ENCODE assay signal across 29 mouse cellular contexts in genomic region chr16:26316281-26316680, GRCm38 (mm10). TPM values are rescaled to one million over a fixed set of nuclear protein-coding genes. Genes with fewer than 3 reads are reported as not detected.
A peak's percentile ranks its signal among the peaks of the same experiment; 100 is the strongest.
DNase-seq lines count a peak whose midpoint lies in the region; ATAC-seq and TF ChIP-seq lines count a peak whose summit lies in the region.
"Had no signal": no experiment of that assay in that cellular context is flagged by ENCODE, and none has a peak within 500 bp of the region (broad histone marks: within the 10 kb centered on the region; RNA-seq: fewer than 3 reads in every experiment).

No protein-coding gene starts in this region.

- 41% methylated on average over 7 of the region's 7 CpGs for WGBS in heart, embryonic 12.5 days
- WGBS in lung, embryonic 14.5 days, result 53% methylated on average over 7 of the region's 7 CpGs
- 32% methylated on average over 7 of the region's 7 CpGs for WGBS in lung, adult 2 months
- 75% methylated on average over 7 of the region's 7 CpGs for WGBS in liver, embryonic 12.5 days (ENCODE audit: insufficient replicate concordance)

- no peaks in the 10 kb centered on the region for H3K79me2 ChIP-seq in C2C12 (ENCODE audit: control insufficient read depth, insufficient read depth)

- H3K4me1 ChIP-seq in heart, embryonic 12.5 days (replicated peaks), result peaks cover 4% of the 10 kb centered on the region; the same call in 1 of the 2 replicates
- no peaks in the 10 kb centered on the region for H3K4me1 ChIP-seq in lung, embryonic 14.5 days (ENCODE audit: insufficient read depth)
- peaks cover 2% of the 10 kb centered on the region for H3K4me1 ChIP-seq in lung, adult 2 months (ENCODE audit: control insufficient read depth, insufficient read depth, low read length)
- no peaks in the 10 kb centered on the region for H3K4me1 ChIP-seq in liver, embryonic 12.5 days
- H3K4me1 ChIP-seq: embryonic facial prominence, embryonic 12.5 days; forebrain, embryonic 12.5 days; hindbrain, embryonic 10.5 days; intestine, embryonic 15.5 days; lung, embryonic 15.5 days; megakaryocyte, embryonic 14.5 days; neural tube, embryonic 13.5 days had no signal

- no peak overlapping the region for H3K9ac ChIP-seq in heart, embryonic 12.5 days
- no peak overlapping the region for H3K9ac ChIP-seq in lung, embryonic 14.5 days
- H3K9ac ChIP-seq in liver, embryonic 12.5 days, result no peak overlapping the region
- H3K9ac ChIP-seq: embryonic facial prominence, embryonic 12.5 days; forebrain, embryonic 12.5 days; intestine, embryonic 15.5 days; lung, embryonic 15.5 days; neural tube, embryonic 13.5 days had no signal

- no peak for TF ChIP-seq POLR2A in lung, adult 2 months (IDR thresholded peaks at IDR 0.05; ENCODE audit: borderline replicate concordance, extremely low read depth, low read depth, low read length)

- H3K4me2 ChIP-seq in heart, embryonic 12.5 days, result no peak overlapping the region
- no peak overlapping the region for H3K4me2 ChIP-seq in lung, embryonic 14.5 days
- no peak overlapping the region for H3K4me2 ChIP-seq in liver, embryonic 12.5 days
- H3K4me2 ChIP-seq: embryonic facial prominence, embryonic 12.5 days; forebrain, embryonic 12.5 days; heart, embryonic 11.5 days; intestine, embryonic 15.5 days; liver, embryonic 11.5 days; lung, embryonic 15.5 days; neural tube, embryonic 13.5 days had no signal

- H3K9me3 ChIP-seq in heart, embryonic 12.5 days (replicated peaks), result no peaks in the 10 kb centered on the region
- no peaks in the 10 kb centered on the region for H3K9me3 ChIP-seq in lung, embryonic 14.5 days (ENCODE audit: low read depth, low read length)
- H3K9me3 ChIP-seq in liver, embryonic 12.5 days (replicated peaks), result no peaks in the 10 kb centered on the region
- H3K9me3 ChIP-seq: embryonic facial prominence, embryonic 12.5 days; forebrain, embryonic 12.5 days; hindbrain, embryonic 10.5 days; intestine, embryonic 15.5 days; lung, embryonic 15.5 days; neural tube, embryonic 13.5 days had no signal

- peak; percentile 36; the same call in 1 of the 2 replicates for ATAC-seq in heart, embryonic 12.5 days (ENCODE audit: insufficient number of reproducible peaks, low FRiP score)
- no peak for ATAC-seq in lung, embryonic 14.5 days (ENCODE audit: insufficient read depth)
- no peak for ATAC-seq in liver, embryonic 12.5 days
- ATAC-seq: hindbrain, embryonic 16.5 days; intestine, embryonic 15.5 days; midbrain, embryonic 16.5 days had no signal

- no peak overlapping the region for H3ac ChIP-seq in C2C12 (ENCODE audit: control insufficient read depth, insufficient read length, low read depth)

- H3K79me3 ChIP-seq in C2C12 (ENCODE audit: low read depth), result no peaks in the 10 kb centered on the region

- intact Hi-C loops in heart, postnatal 25 days (cut with DNase I), result no loop called here

- H3K36me3 ChIP-seq in heart, embryonic 12.5 days, result no peaks in the 10 kb centered on the region
- H3K36me3 ChIP-seq in lung, embryonic 14.5 days (ENCODE audit: insufficient read depth), result no peaks in the 10 kb centered on the region
- no peaks in the 10 kb centered on the region for H3K36me3 ChIP-seq in C2C12 (ENCODE audit: control insufficient read depth, insufficient read depth)
- no peaks in the 10 kb centered on the region for H3K36me3 ChIP-seq in liver, embryonic 12.5 days
- H3K36me3 ChIP-seq: embryonic facial prominence, embryonic 12.5 days; forebrain, embryonic 12.5 days; hindbrain, embryonic 10.5 days; intestine, embryonic 15.5 days; lung, embryonic 15.5 days; neural tube, embryonic 13.5 days had no signal

- H3K27ac ChIP-seq in heart, embryonic 12.5 days (ENCODE audit: poor library complexity, severe bottlenecking), result no peak overlapping the region
- no peak overlapping the region for H3K27ac ChIP-seq in lung, embryonic 14.5 days (ENCODE audit: low read depth)
- no peak overlapping the region for H3K27ac ChIP-seq in liver, embryonic 12.5 days
- H3K27ac ChIP-seq: embryonic facial prominence, embryonic 12.5 days; forebrain, embryonic 12.5 days; hindbrain, embryonic 10.5 days; intestine, embryonic 15.5 days; lung, embryonic 15.5 days; neural tube, embryonic 13.5 days had no signal

- no peak overlapping the region for H3K4me3 ChIP-seq in heart, embryonic 12.5 days
- H3K4me3 ChIP-seq in lung, embryonic 14.5 days (ENCODE audit: low read depth, low read length), result no peak overlapping the region
- H3K4me3 ChIP-seq in lung, adult 2 months (replicated peaks; ENCODE audit: extremely low read depth, low read depth, low read length), result no peak overlapping the region
- no peak overlapping the region for H3K4me3 ChIP-seq in C2C12 (ENCODE audit: insufficient read depth, poor library complexity, severe bottlenecking)
- no peak overlapping the region for H3K4me3 ChIP-seq in liver, embryonic 12.5 days
- H3K4me3 ChIP-seq: embryonic facial prominence, embryonic 12.5 days; forebrain, embryonic 12.5 days; hindbrain, embryonic 10.5 days; intestine, embryonic 15.5 days; lung, embryonic 15.5 days; megakaryocyte, embryonic 14.5 days; myocyte; neural tube, embryonic 13.5 days had no signal

- DNase-seq in heart, postnatal 25 days (ENCODE audit: low spot score), result no peak
- peak; percentile 38 for DNase-seq in lung, embryonic 14.5 days
- DNase-seq in lung, adult 2 months, result no peak
- DNase-seq in gonadal fat pad, adult 2 months (ENCODE audit: low read depth), result peak; percentile 28
- DNase-seq in retina, embryonic 14.5 days (ENCODE audit: low spot score), result no peak
- DNase-seq: B cell, adult 2 months; cerebellum, adult 2 months; cerebellum, postnatal 25 days; gastrocnemius, postnatal 36 days; kidney, adult 8-10 months; kidney, postnatal 10 days; left cerebral cortex, postnatal 4 days; thymus, postnatal 25 days had no signal

- no peak for TF ChIP-seq CTCF in lung, embryonic 14.5 days (IDR thresholded peaks at IDR 0.05; ENCODE audit: low read depth)
- no peak for TF ChIP-seq CTCF in lung, adult 2 months (IDR thresholded peaks at IDR 0.05; ENCODE audit: insufficient read depth, low read length)
- no peak for TF ChIP-seq CTCF in C2C12 (IDR thresholded peaks at IDR 0.05; ENCODE audit: control insufficient read depth, insufficient read depth, insufficient read length)

- H3K27me3 ChIP-seq in heart, embryonic 12.5 days (replicated peaks), result no peaks in the 10 kb centered on the region
- no peaks in the 10 kb centered on the region for H3K27me3 ChIP-seq in lung, embryonic 14.5 days (ENCODE audit: insufficient read depth, low read length)
- H3K27me3 ChIP-seq in C2C12 (ENCODE audit: control insufficient read depth, insufficient read depth, insufficient read length), result no peaks in the 10 kb centered on the region
- H3K27me3 ChIP-seq in liver, embryonic 12.5 days (replicated peaks), result no peaks in the 10 kb centered on the region
- H3K27me3 ChIP-seq: embryonic facial prominence, embryonic 12.5 days; forebrain, embryonic 12.5 days; intestine, embryonic 15.5 days; lung, embryonic 15.5 days; megakaryocyte, embryonic 14.5 days; neural tube, embryonic 13.5 days had no signal

TF ChIP-seq in C2C12, 6 proteins besides CTCF, POLR2A, EP300 and RAD21:
- TF ChIP-seq CEBPB (IDR thresholded peaks at IDR 0.05; ENCODE audit: low read depth), result no peak
- TF ChIP-seq USF1 (IDR thresholded peaks at IDR 0.05; ENCODE audit: low read depth), result peak; percentile 9
- no peak for TF ChIP-seq MYOG (IDR thresholded peaks at IDR 0.05; ENCODE audit: control insufficient read depth, extremely low read depth, insufficient read length)
- peak; percentile 19 for TF ChIP-seq MYOD1 (IDR thresholded peaks at IDR 0.05; ENCODE audit: control insufficient read depth, insufficient read length, low read depth)
- TF ChIP-seq MAX (IDR thresholded peaks at IDR 0.05), result peak; percentile 37
- TF ChIP-seq FOSL1 (IDR thresholded peaks at IDR 0.05; ENCODE audit: insufficient read depth, low read length, poor library complexity, severe bottlenecking), result peak; percentile 11

RNA-seq across cellular contexts. Expression of gene Cldn1, which starts 55.4 kb away (rescaled TPM):
- 1.2 and 1.5 TPM in 2 replicates for polyA plus RNA-seq in heart, embryonic 12.5 days (2016; fragmentation: Nextera tagmentation; extraction: Ambion mirVana)
- under 1 TPM; 0.42 to 0.53 TPM for total RNA-seq in heart, postnatal 25 days (2021)
- 10.6 and 12.2 TPM in 2 replicates for polyA plus RNA-seq in lung, embryonic 14.5 days (2014; fragmentation: Nextera tagmentation; extraction: Ambion mirVana)
- polyA plus RNA-seq in lung, adult 2 months (2012; rRNA removed), result 5.0 and 5.4 TPM in 2 replicates
- 0.11 TPM for polyA plus RNA-seq in C2C12 (2012; fragmentation: generic; extraction: Trizol)
- polyA plus RNA-seq in gonadal fat pad, adult 2 months (2012; rRNA removed), result 23.0 and 25.5 TPM in 2 replicates
- 14.2 and 15.3 TPM in 2 replicates for polyA plus RNA-seq in liver, embryonic 12.5 days (2016; fragmentation: Nextera tagmentation; extraction: Ambion mirVana)
- total RNA-seq: MEL had no signal

Comparison
In these comparisons a context has a peak if more than half of its experiments do, and no peak if none do; other contexts are left out.
1. DNase-seq: peak in lung, embryonic 14.5 days (single experiment) and gonadal fat pad, adult 2 months (single experiment); none in heart, postnatal 25 days (single experiment), lung, adult 2 months (single experiment) and retina, embryonic 14.5 days (single experiment).